Mouse (Mus musculus) embryonic facial prominence, embryonic 15.5 days (tissue): Measurements from ENCODE around the gene Mllt6. TPM values are rescaled to one million over a fixed set of nuclear protein-coding genes. Genes with fewer than 3 reads are reported as not detected.

Experiments
- ATAC-seq: fragments of 200-750 bp; cut with Nextera tagmentation; 2 replicates; pipeline ENCODE4 v1.8.0; 2017; ENCODE audit warnings: low read depth, moderate TSS enrichment; ENCODE audit not compliant: insufficient number of reproducible peaks, low FRiP score, low TSS enrichment
- H3K27ac ChIP-seq: fragments of 300-500 bp; sonication (generic); replicated peaks from 2 replicates; pipeline ENCODE4 v1.5.1; 2015; ENCODE audit warnings: mild to moderate bottlenecking, inconsistent platforms
- H3K27me3 ChIP-seq: fragments of 300-500 bp; sonication (generic); 2 replicates; pipeline ENCODE4 v1.6.1; 2015; ENCODE audit warnings: inconsistent platforms
- H3K36me3 ChIP-seq: fragments of 300-500 bp; sonication (generic); 2 replicates; pipeline ENCODE4 v1.6.1; 2015; ENCODE audit warnings: mild to moderate bottlenecking, inconsistent platforms
- H3K4me1 ChIP-seq: fragments of 300-500 bp; sonication (generic); 2 replicates; pipeline ENCODE4 v1.6.1; 2015; ENCODE audit warnings: inconsistent platforms
- H3K4me2 ChIP-seq: fragments of 300-500 bp; sonication (generic); replicated peaks from 2 replicates; pipeline ENCODE4 v1.6.1; 2015; ENCODE audit warnings: mild to moderate bottlenecking, inconsistent platforms
- H3K4me3 ChIP-seq: fragments of 300-500 bp; sonication (generic); replicated peaks from 2 replicates; pipeline ENCODE4 v1.5.1; 2015; ENCODE audit warnings: mild to moderate bottlenecking, inconsistent platforms
- H3K9ac ChIP-seq: fragments of 300-500 bp; sonication (generic); 2 replicates; pipeline ENCODE4 v1.6.1; 2015; ENCODE audit warnings: inconsistent platforms
- H3K9me3 ChIP-seq: fragments of 300-500 bp; sonication (generic); replicated peaks from 2 replicates; pipeline ENCODE4 v1.6.1; 2016; ENCODE audit warnings: inconsistent platforms
- WGBS: fragments of 180-500 bp; shearing (Covaris S2); methylation state at CpG from one replicate; pipeline ENCODE4 v1.1.7; 2015; 5-methylcytosine and 5-hydroxymethylcytosine counted together
- polyA plus RNA-seq: library from polyadenylated mRNA; unstranded; fragments of >200 nt; fragmentation: Nextera tagmentation; extraction: Ambion mirVana; gene quantifications from 2 replicates; pipeline ENCODE4 v1.2.1, GENCODE M21; 2015

The Mllt6 gene
- 2.6 and 3.2 TPM in 2 replicates for polyA plus RNA-seq

DNA sequence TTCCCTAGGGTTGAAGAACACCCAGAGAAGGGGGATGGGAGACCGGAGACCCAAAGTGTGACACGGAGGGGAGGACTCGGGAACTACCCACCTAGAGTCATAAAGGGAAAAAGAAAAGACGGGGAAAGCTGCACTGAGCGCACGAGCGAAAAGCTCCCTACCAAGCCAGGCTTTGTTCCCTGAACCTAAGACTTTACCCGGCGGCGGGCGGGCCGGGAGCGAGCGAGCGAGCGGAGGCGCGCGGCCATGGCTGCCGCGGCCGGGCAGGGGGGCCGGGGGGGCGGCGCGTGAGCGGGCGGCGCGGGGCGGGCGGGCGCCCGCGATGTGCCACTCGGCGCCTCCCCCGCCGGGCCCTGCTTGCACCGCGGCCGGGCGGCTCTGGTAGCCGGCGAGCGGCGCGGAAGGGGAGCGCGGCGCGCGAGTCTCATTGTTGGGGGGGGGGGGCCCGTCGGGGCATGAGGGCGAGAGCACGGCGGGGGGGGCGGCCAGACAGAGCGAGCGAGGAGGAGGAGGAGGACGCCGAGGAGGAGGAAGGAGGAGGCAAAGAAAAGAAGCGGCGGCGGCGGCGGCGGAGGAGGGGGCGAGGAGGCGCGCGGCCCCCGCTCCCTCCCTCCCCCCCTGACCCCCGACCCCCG, at the start of gene Mllt6:
TSS of gene Mllt6 (plus strand) at position 522 of the 635 bp plus-strand sequence.
- Histone ChIP-seq H3K4me2 (peak within 1 kb of the TSS; percentile 83), H3K27ac (peak within 1 kb of the TSS; percentile 85), H3K27me3 (peaks cover 17% of the 10 kb centered on the region), H3K9ac (peak within 1 kb of the TSS; percentile 59), H3K4me1 (peaks cover 51% of the 10 kb centered on the region), H3K4me3 (peak within 1 kb of the TSS; percentile 81), H3K9me3 (no peaks in the 10 kb centered on the region), H3K36me3 (peaks cover 25% of the 10 kb centered on the region)
- peak; percentile 73 for ATAC-seq
- WGBS = under 1% methylated on average over 23 of the region's 76 CpGs

DNA sequence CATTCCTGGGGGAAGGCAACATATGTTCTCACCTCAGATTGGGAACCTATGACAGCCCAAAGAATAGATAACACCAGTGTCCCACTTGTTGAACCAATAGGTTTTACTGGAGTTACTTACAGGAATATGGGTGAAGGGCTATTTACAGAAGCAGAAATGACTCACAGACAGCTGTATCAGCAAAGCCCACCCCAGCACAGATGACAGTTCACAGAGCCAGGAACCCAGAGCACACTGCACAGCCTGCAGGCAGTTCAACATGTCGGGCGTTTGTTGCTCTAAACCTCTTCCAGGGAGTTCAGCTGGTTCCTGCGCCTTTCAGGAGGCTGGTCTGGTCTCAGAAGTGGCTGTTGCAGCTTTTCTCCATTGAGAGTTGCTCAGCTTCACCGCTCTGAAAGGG, 47.9 kb upstream of the Mllt6 start:
- no peaks in the 10 kb centered on the region for H3K9me3 ChIP-seq
- no peak overlapping the region for H3K4me3 ChIP-seq
- no peak overlapping the region for H3K27ac ChIP-seq
- no peak for ATAC-seq
- H3K4me1 ChIP-seq = no peaks in the 10 kb centered on the region
- no peak overlapping the region for H3K4me2 ChIP-seq
- H3K36me3 ChIP-seq = no peaks in the 10 kb centered on the region
- WGBS = 59% methylated on average over 4 of the region's 4 CpGs
- H3K27me3 ChIP-seq = peaks cover 20% of the 10 kb centered on the region; the same call in 1 of the 2 replicates
- no peak overlapping the region for H3K9ac ChIP-seq

DNA sequence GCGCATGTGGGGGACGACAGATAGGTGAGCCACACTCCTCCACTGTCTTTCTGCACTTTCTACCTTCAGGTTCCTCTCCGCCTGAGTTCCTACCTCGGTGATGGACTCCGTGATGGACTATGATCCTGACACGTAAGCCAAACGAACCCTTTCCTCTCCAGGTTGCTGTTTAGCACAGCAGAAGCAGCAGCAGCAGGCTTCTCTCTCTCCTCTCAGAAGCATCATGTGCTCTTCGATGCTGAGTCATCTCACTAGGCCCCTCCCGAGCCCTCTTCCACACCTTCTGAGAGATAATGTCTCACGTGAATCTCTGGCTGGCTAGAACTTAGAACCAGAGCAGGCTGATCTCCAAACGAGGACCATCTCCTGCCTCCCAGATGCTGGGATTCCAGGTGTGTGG, 44.8 kb upstream of the Mllt6 start:
- H3K4me2 ChIP-seq = no peak overlapping the region
- H3K9me3 ChIP-seq = no peaks in the 10 kb centered on the region
- H3K27ac ChIP-seq = no peak overlapping the region
- ATAC-seq = no peak
- no peak overlapping the region for H3K9ac ChIP-seq
- no peak overlapping the region for H3K4me3 ChIP-seq
- WGBS = 56% methylated on average over 11 of the region's 11 CpGs
- H3K27me3 ChIP-seq = peaks cover 23% of the 10 kb centered on the region; the same call in 1 of the 2 replicates
- H3K4me1 ChIP-seq = no peaks in the 10 kb centered on the region
- no peaks in the 10 kb centered on the region for H3K36me3 ChIP-seq

DNA sequence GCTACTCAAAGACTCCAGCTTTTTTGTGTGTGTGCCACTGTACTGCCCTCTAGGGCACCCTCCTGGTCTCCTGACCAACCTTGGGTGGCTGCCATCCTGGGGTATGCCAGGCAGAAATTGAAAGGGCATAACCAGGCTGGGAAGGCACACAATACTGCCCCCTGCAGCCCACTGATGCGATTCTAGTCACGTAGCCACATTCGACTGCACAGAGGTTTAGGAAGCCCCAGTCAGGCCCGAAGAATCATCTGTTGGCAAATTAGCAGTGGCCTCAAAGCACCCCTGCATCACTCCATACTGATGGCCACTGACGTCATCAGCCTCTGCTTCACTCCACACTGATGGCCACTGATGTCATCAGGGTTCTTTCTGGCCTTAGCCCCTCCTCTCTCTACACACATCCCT, 43.8 kb upstream of the Mllt6 start:
- no peak; the same call in 1 of the 2 replicates for ATAC-seq
- H3K4me1 ChIP-seq = no peaks in the 10 kb centered on the region

DNA sequence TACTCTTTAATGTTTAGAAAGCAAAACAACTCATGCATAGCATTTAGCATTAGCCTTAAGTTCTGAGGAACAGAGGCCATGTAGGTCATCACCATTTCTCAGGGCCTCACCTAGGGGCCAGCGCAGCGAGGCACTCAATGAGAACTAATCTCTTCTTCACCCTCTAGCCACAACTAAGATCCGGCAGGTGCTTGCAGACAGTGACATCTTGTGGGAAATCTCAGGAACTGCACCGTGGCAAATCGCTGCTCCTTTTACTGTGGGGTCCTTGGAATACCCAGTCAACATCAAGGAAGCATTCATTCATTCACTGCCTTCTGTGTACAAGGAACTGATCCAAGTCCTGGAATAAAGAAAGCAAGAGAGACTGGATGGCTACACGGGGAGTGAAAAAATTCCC, 40.8 kb upstream of the Mllt6 start:
- H3K4me2 ChIP-seq = no peak overlapping the region
- no peak overlapping the region for H3K27ac ChIP-seq
- H3K4me3 ChIP-seq = no peak overlapping the region
- ATAC-seq = no peak
- no peaks in the 10 kb centered on the region for H3K36me3 ChIP-seq
- peaks cover 49% of the 10 kb centered on the region for H3K27me3 ChIP-seq
- no peak overlapping the region for H3K9ac ChIP-seq
- 2% methylated on average over 6 of the region's 6 CpGs for WGBS
- peaks cover 11% of the 10 kb centered on the region for H3K4me1 ChIP-seq
- H3K9me3 ChIP-seq = no peaks in the 10 kb centered on the region

More for the DNA sequence above, 43.8 kb upstream of the Mllt6 start:
- Histone ChIP-seq H3K9ac (no peak overlapping the region), H3K9me3 (no peaks in the 10 kb centered on the region), H3K27ac (no peak overlapping the region), H3K27me3 (peaks cover 32% of the 10 kb centered on the region), H3K4me2 (no peak overlapping the region), H3K4me3 (no peak overlapping the region), H3K36me3 (no peaks in the 10 kb centered on the region)
- WGBS = 41% methylated on average over 5 of the region's 5 CpGs

DNA sequence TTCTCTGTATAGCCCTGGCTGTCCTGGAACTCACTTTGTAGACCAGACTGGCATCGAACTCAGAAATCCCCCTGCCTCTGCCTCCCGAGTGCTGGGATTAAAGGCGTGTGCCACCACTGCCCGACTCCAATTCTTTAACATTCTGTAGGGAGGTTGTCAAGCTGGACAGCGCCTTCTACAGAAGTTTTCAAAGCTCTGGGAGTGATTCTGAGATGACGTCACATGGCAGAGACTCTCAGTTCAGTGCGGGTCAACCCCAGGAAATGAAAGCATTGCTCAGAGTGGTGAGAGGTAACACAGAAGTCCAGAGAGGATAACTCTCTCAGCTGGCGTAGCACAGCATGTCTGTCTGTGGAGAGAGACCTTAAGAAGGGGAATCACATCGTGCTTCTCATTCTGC, 40.0 kb upstream of the Mllt6 start:
- Histone ChIP-seq H3K36me3 (no peaks in the 10 kb centered on the region), H3K4me3 (no peak overlapping the region), H3K9me3 (no peaks in the 10 kb centered on the region), H3K4me2 (no peak overlapping the region), H3K27ac (no peak overlapping the region), H3K27me3 (peaks cover 53% of the 10 kb centered on the region), H3K4me1 (peaks cover 18% of the 10 kb centered on the region), H3K9ac (no peak overlapping the region)
- 50% methylated on average over 9 of the region's 9 CpGs for WGBS
- ATAC-seq = no peak

DNA sequence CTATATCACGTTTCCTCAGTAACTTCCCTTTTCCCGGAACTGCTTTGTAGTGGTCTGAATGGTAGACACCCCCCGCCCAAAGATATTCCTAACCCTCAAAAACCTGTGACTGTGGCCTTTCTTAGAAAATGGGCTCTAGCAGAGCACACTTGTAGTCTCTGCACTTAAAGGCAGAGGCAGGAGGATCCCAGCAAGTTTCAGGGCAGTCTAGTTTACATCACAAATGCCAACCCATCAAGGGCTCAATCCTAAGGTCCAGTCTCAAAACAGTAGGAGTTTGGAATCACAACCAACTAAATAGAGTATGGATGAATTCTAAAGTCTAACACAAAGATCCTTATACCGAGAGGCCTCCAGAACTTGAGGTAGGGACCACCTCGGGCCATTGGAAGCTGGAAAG, 37.7 kb upstream of the Mllt6 start:
- Histone ChIP-seq H3K4me1 (peaks cover 39% of the 10 kb centered on the region), H3K9me3 (no peaks in the 10 kb centered on the region), H3K9ac (no peak overlapping the region), H3K4me3 (no peak overlapping the region), H3K36me3 (no peaks in the 10 kb centered on the region), H3K27me3 (peaks cover 71% of the 10 kb centered on the region), H3K4me2 (no peak overlapping the region), H3K27ac (no peak overlapping the region)
- ATAC-seq = no peak
- 63% methylated on average over 5 of the region's 5 CpGs for WGBS

DNA sequence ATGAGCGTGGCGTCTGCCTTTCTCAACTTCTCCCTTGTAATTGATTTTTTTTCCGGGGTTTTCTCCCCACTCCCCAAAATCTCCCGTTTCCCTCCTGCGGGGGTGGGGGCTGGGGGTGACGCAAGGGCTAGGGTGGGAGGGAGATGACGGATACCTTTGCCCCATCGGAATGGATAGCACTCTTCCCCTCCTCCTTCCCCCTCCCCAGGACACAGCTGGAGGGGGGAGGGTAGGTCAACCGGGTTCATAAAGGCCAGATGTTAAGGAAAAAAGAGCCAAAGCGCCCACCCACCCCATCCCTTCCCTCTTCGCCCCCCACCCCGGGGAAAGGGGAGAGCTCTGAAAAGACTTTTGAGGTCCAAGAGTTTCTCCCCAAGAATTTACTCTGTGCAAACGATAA, 36.8 kb upstream of the Mllt6 start:
- no peak overlapping the region for H3K27ac ChIP-seq
- no peaks in the 10 kb centered on the region for H3K36me3 ChIP-seq
- peaks cover 80% of the 10 kb centered on the region for H3K27me3 ChIP-seq
- no peak overlapping the region for H3K9ac ChIP-seq
- peaks cover 39% of the 10 kb centered on the region for H3K4me1 ChIP-seq
- H3K4me2 ChIP-seq = no peak overlapping the region
- no peak overlapping the region for H3K4me3 ChIP-seq
- no peak for ATAC-seq
- H3K9me3 ChIP-seq = no peaks in the 10 kb centered on the region
- WGBS = 15% methylated on average over 13 of the region's 13 CpGs

DNA sequence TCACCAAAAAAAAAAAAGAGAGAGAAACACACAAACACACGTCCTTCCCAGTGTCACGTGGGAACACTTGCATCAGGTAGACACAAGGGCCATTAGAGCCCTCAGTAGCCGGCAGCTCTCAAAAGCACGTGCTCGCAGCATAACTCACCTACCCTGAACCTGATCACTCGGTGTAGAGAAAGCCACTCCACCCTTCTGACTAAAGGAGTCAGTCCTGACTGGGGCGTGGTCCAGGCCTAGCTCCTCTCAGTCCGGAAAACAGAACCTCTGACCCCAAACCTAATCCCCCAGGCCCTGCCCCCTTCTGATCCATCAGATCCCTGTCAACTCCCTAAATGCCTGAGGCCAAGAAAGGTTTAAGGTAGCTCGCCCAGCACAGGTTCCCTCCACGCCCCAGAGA, 36.4 kb upstream of the Mllt6 start:
- ATAC-seq = no peak
- no peak overlapping the region for H3K27ac ChIP-seq
- H3K36me3 ChIP-seq = no peaks in the 10 kb centered on the region
- WGBS = 15% methylated on average over 10 of the region's 10 CpGs
- no peak overlapping the region for H3K9ac ChIP-seq
- H3K4me1 ChIP-seq = peaks cover 39% of the 10 kb centered on the region
- H3K9me3 ChIP-seq = no peaks in the 10 kb centered on the region
- peaks cover 84% of the 10 kb centered on the region for H3K27me3 ChIP-seq
- no peak overlapping the region for H3K4me3 ChIP-seq
- no peak overlapping the region for H3K4me2 ChIP-seq

DNA sequence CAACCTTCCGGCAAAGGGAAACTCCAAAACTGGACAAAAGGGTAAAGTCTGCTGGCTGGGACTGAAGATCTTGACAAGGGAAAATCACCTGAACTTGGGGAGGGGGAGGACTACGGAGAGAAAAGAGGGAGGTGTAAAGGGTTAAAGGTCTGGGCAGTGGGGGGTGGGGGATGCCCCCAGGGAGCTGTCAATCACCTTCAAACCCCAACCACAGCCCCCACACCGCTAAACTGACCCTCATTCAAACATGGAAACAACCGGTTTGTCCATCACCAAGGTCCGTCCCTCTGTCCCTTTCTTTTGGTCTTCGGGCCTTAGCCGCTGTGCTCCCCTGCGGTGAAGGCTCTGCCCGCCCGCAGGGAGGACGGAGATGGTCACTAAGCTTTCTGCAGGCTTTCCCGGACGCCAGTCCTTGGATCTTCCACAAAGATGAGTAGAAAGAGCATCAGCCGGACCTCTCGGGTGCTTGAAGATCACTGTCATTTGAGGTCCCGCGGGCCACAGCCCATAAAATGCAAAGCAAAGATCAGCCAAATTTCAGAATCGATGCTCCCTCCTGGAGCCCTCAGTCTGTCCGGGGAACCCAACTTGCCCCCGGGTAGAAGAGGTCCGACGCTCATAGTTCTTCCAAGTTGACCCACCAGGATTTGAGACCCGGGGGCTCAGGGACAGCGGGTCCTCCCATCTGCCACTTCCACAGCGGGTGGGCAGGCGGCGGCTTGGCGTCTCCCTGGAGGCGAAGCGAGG, 35.5 kb upstream of the Mllt6 start:
- no peak for ATAC-seq
- Histone ChIP-seq H3K36me3 (no peaks in the 10 kb centered on the region), H3K27ac (no peak overlapping the region), H3K4me2 (peak overlapping the region; percentile 96), H3K4me3 (peak overlapping the region; percentile 71), H3K27me3 (peaks cover 85% of the 10 kb centered on the region), H3K9ac (no peak overlapping the region), H3K4me1 (peaks cover 39% of the 10 kb centered on the region), H3K9me3 (no peaks in the 10 kb centered on the region)
- 9% methylated on average over 30 of the region's 30 CpGs for WGBS

DNA sequence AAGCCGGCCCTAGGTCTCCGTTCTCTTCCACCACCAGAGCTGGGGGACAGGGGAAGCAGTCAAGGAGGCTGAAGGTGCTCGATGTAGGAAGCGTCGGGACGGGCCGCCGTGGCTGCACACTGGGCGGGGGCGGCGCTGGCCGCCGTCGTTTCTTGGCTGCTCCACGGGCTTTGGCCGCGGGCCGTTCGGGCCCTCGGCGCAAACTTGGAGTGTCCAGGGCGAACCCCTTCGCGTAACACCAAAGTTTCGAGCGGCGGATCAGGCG, 35.0 kb upstream of the Mllt6 start:
- Histone ChIP-seq H3K4me1 (peaks cover 39% of the 10 kb centered on the region), H3K4me3 (peak overlapping the region; percentile 71), H3K27me3 (peaks cover 83% of the 10 kb centered on the region), H3K9ac (no peak overlapping the region), H3K4me2 (peak overlapping the region; percentile 96), H3K27ac (no peak overlapping the region), H3K9me3 (no peaks in the 10 kb centered on the region), H3K36me3 (no peaks in the 10 kb centered on the region)
- no peak for ATAC-seq
- WGBS = under 1% methylated on average over 28 of the region's 28 CpGs
